In the genomic region with DNA sequence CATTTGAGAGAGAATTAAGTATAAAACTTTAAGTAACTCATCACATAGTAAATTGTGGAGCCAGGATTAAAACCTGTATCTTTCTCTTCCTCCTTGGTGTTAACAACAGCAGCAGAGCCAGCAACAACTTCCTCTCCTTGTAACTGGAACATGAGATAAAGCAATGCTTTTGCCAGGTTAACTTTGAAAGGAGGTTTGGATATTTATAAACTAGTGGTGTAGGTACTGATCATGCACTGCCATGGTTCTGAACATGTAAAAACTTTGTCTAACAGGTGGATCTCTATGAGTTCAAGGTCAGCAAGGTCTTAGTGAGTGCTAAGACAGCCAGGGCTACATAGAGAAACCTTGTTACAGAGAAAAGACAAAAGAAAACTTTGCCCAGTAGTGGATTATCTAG, we compare ENCODE assay signal across 9 mouse cellular contexts. TPM values are rescaled to one million over a fixed set of nuclear protein-coding genes. Genes with fewer than 3 reads are reported as not detected.
DNase-seq lines count a peak whose midpoint lies in the region; ATAC-seq and TF ChIP-seq lines count a peak whose summit lies in the region.
"Had no signal": no experiment of that assay in that cellular context is flagged by ENCODE, and none has a peak within 500 bp of the region (broad histone marks: within the 10 kb centered on the region; RNA-seq: fewer than 3 reads in every experiment).

No protein-coding gene starts in this region.

- H3K9me3 ChIP-seq in kidney, postnatal 0 days (replicated peaks; ENCODE audit: low read length), result no peaks in the 10 kb centered on the region
- H3K9me3 ChIP-seq in forebrain, embryonic 15.5 days, result no peaks in the 10 kb centered on the region
- H3K9me3 ChIP-seq in intestine, postnatal 0 days (ENCODE audit: control insufficient read depth), result no peaks in the 10 kb centered on the region
- H3K9me3 ChIP-seq: megakaryocyte, embryonic 14.5 days had no signal

- DNase-seq in kidney, postnatal 0 days (ENCODE audit: low spot score), result no peak
- DNase-seq in kidney, adult 11 months, result no peak
- peak; percentile 26 for DNase-seq in naive thymus-derived CD4-positive, alpha-beta T cell, adult 2 months (ENCODE audit: low read depth)
- DNase-seq in MN1 (ENCODE audit: low spot score), result no peak
- no peak for DNase-seq in cerebellum, postnatal 10 days
- DNase-seq in thymus, adult 18-20 months, result no peak

- no peaks in the 10 kb centered on the region for H3K27me3 ChIP-seq in kidney, postnatal 0 days (ENCODE audit: insufficient read depth, low read length)
- H3K27me3 ChIP-seq in forebrain, embryonic 15.5 days, result no peaks in the 10 kb centered on the region
- no peaks in the 10 kb centered on the region for H3K27me3 ChIP-seq in intestine, postnatal 0 days (replicated peaks; ENCODE audit: control insufficient read depth, insufficient read depth, low read length)

- peak overlapping the region; percentile 24 for H3K4me3 ChIP-seq in kidney, postnatal 0 days (replicated peaks; ENCODE audit: low read depth, low read length)
- H3K4me3 ChIP-seq in forebrain, embryonic 15.5 days, result peak overlapping the region; percentile 38
- peak overlapping the region; percentile 14 for H3K4me3 ChIP-seq in intestine, postnatal 0 days (ENCODE audit: low read depth, low read length)

- no peak for ATAC-seq in kidney, postnatal 0 days (replicated peaks; ENCODE audit: low FRiP score, low read depth)
- no peak for ATAC-seq in forebrain, embryonic 15.5 days (replicated peaks)
- no peak for ATAC-seq in intestine, postnatal 0 days

- H3K36me3 ChIP-seq in kidney, postnatal 0 days (ENCODE audit: insufficient read depth, low read length), result no peaks in the 10 kb centered on the region
- H3K36me3 ChIP-seq in forebrain, embryonic 15.5 days, result no peaks in the 10 kb centered on the region
- H3K36me3 ChIP-seq in intestine, postnatal 0 days (ENCODE audit: control insufficient read depth, insufficient read depth), result no peaks in the 10 kb centered on the region

- H3K4me2 ChIP-seq in kidney, postnatal 0 days (ENCODE audit: low read length), result peak overlapping the region; percentile 58
- H3K4me2 ChIP-seq in forebrain, embryonic 15.5 days (replicated peaks), result peak overlapping the region; percentile 46
- peak overlapping the region; percentile 55; the same call in 1 of the 2 replicates for H3K4me2 ChIP-seq in intestine, postnatal 0 days (replicated peaks; ENCODE audit: low read depth)

- H3K9ac ChIP-seq in kidney, postnatal 0 days (ENCODE audit: low read depth, low read length), result peak overlapping the region; percentile 28; the same call in 1 of the 2 replicates
- H3K9ac ChIP-seq in forebrain, embryonic 15.5 days (replicated peaks), result peak overlapping the region; percentile 30
- no peak overlapping the region for H3K9ac ChIP-seq in intestine, postnatal 0 days (ENCODE audit: low read depth, low read length)

- peaks cover 3% of the 10 kb centered on the region; the same call in 1 of the 2 replicates for H3K4me1 ChIP-seq in kidney, postnatal 0 days (replicated peaks; ENCODE audit: insufficient read depth, low read length)
- H3K4me1 ChIP-seq in forebrain, embryonic 15.5 days, result peaks cover 38% of the 10 kb centered on the region
- H3K4me1 ChIP-seq in intestine, postnatal 0 days (replicated peaks; ENCODE audit: control insufficient read depth, insufficient read depth, low read length), result 0 out of 2 replicates have a peak, but pooled peaks cover 8% of the 10 kb centered on the region

- no peak overlapping the region for H3K27ac ChIP-seq in kidney, postnatal 0 days
- H3K27ac ChIP-seq in forebrain, embryonic 15.5 days (replicated peaks), result no peak overlapping the region
- no peak overlapping the region for H3K27ac ChIP-seq in intestine, postnatal 0 days (ENCODE audit: low read depth, low read length)

- no peak for TF ChIP-seq CTCF in kidney, postnatal 0 days (IDR thresholded peaks at IDR 0.05; ENCODE audit: low read depth)
- no peak for TF ChIP-seq CTCF in intestine, postnatal 0 days (IDR thresholded peaks at IDR 0.05; ENCODE audit: low read depth)

RNA-seq across cellular contexts. Expression of a gene that starts 3.4 kb away (rescaled TPM):
- polyA plus RNA-seq in kidney, postnatal 0 days (2015; fragmentation: Nextera tagmentation; extraction: Ambion mirVana), result 9.3 and 9.8 TPM in 2 replicates
- polyA plus RNA-seq in forebrain, embryonic 15.5 days (2015; fragmentation: Nextera tagmentation; extraction: Ambion mirVana), result 13.1 and 13.4 TPM in 2 replicates
- polyA plus RNA-seq in intestine, postnatal 0 days (2015; fragmentation: Nextera tagmentation; extraction: Ambion mirVana), result 5.9 and 6.4 TPM in 2 replicates
